Mouse (Mus musculus): ENCODE measurements at regions not wholly inside any gene's neighbourhood (a gene's known extent, or its start where the extent isn't known, plus 50 kb on each side); places are given as distances from the start of the nearest gene placed in this dataset.

- Histone ChIP-seq H3K4me1 (replicated peaks; ENCODE audit: control insufficient read depth, insufficient read depth, low read length) (no peaks in the 10 kb centered on the region), H3K36me3 (ENCODE audit: control insufficient read depth, insufficient read depth, low read length) (no peaks in the 10 kb centered on the region), H3K4me2 (replicated peaks; ENCODE audit: low read depth, low read length) (no peak overlapping the region), H3K9me3 (ENCODE audit: control insufficient read depth, low read length) (no peaks in the 10 kb centered on the region), H3K4me3 (ENCODE audit: low read depth, low read length) (no peak overlapping the region), H3K9ac (ENCODE audit: low read depth, low read length) (no peak overlapping the region), H3K27me3 (ENCODE audit: control insufficient read depth, insufficient read depth, low read length) (no peaks in the 10 kb centered on the region), H3K27ac (ENCODE audit: low read depth, low read length) (no peak overlapping the region)
- WGBS = 28% methylated on average over 1 of the region's 1 CpGs
- peak; percentile 38; the same call in 1 of the 2 replicates for ATAC-seq (ENCODE audit: low FRiP score)
- peak; percentile 3 for DNase-seq (ENCODE audit: low spot score)
Observed at GRCm38 (mm10) chr10:25677889-25678288, 141.8 kb upstream of the Smlr1 start.

GRCm38 (mm10) chr10:25675368-25675767, 139.3 kb upstream of the Smlr1 start:
- no peaks in the 10 kb centered on the region for H3K4me1 ChIP-seq (replicated peaks; ENCODE audit: control insufficient read depth, insufficient read depth, low read length)
- DNase-seq (ENCODE audit: low spot score) (no peak), ATAC-seq (ENCODE audit: low FRiP score) (no peak)
- H3K9ac ChIP-seq (ENCODE audit: low read depth, low read length) = no peak overlapping the region
- no peak overlapping the region for H3K4me2 ChIP-seq (replicated peaks; ENCODE audit: low read depth, low read length)
- no peak overlapping the region for H3K27ac ChIP-seq (ENCODE audit: low read depth, low read length)
- H3K4me3 ChIP-seq (ENCODE audit: low read depth, low read length) = no peak overlapping the region
- H3K27me3 ChIP-seq (ENCODE audit: control insufficient read depth, insufficient read depth, low read length) = no peaks in the 10 kb centered on the region
- no peaks in the 10 kb centered on the region for H3K9me3 ChIP-seq (ENCODE audit: control insufficient read depth, low read length)
- WGBS = 79% methylated on average over 10 of the region's 10 CpGs
- H3K36me3 ChIP-seq (ENCODE audit: control insufficient read depth, insufficient read depth, low read length) = no peaks in the 10 kb centered on the region

GRCm38 (mm10) chr10:25670061-25670460, 134.0 kb upstream of the Smlr1 start:
- Histone ChIP-seq H3K4me3 (ENCODE audit: low read depth, low read length) (no peak overlapping the region), H3K27me3 (ENCODE audit: control insufficient read depth, insufficient read depth, low read length) (no peaks in the 10 kb centered on the region), H3K9me3 (ENCODE audit: control insufficient read depth, low read length) (no peaks in the 10 kb centered on the region), H3K27ac (ENCODE audit: low read depth, low read length) (no peak overlapping the region), H3K36me3 (ENCODE audit: control insufficient read depth, insufficient read depth, low read length) (no peaks in the 10 kb centered on the region), H3K4me2 (replicated peaks; ENCODE audit: low read depth, low read length) (no peak overlapping the region), H3K4me1 (replicated peaks; ENCODE audit: control insufficient read depth, insufficient read depth, low read length) (no peaks in the 10 kb centered on the region), H3K9ac (ENCODE audit: low read depth, low read length) (no peak overlapping the region)
- ATAC-seq (ENCODE audit: low FRiP score) = no peak
- WGBS = 95% methylated on average over 1 of the region's 1 CpGs
- no peak for DNase-seq (ENCODE audit: low spot score)

GRCm38 (mm10) chr10:25652742-25653563, 116.9 kb upstream of the Smlr1 start:
- 81% methylated on average over 16 of the region's 16 CpGs for WGBS
- no peak overlapping the region for H3K27ac ChIP-seq (ENCODE audit: low read depth, low read length)
- H3K9ac ChIP-seq (ENCODE audit: low read depth, low read length) = no peak overlapping the region
- no peaks in the 10 kb centered on the region for H3K27me3 ChIP-seq (ENCODE audit: control insufficient read depth, insufficient read depth, low read length)
- no peak overlapping the region for H3K4me2 ChIP-seq (replicated peaks; ENCODE audit: low read depth, low read length)
- no peaks in the 10 kb centered on the region for H3K36me3 ChIP-seq (ENCODE audit: control insufficient read depth, insufficient read depth, low read length)
- H3K4me1 ChIP-seq (replicated peaks; ENCODE audit: control insufficient read depth, insufficient read depth, low read length) = no peaks in the 10 kb centered on the region
- H3K9me3 ChIP-seq (ENCODE audit: control insufficient read depth, low read length) = no peaks in the 10 kb centered on the region
- DNase-seq (ENCODE audit: low spot score) (no peak), ATAC-seq (ENCODE audit: low FRiP score) (no peak)
- no peak overlapping the region for H3K4me3 ChIP-seq (ENCODE audit: low read depth, low read length)

- 77% methylated on average over 1 of the region's 1 CpGs for WGBS
Observed at GRCm38 (mm10) chr10:25647740-25648139, 111.7 kb upstream of the Smlr1 start.

GRCm38 (mm10) chr10:25643518-25643993, 107.5 kb upstream of the Smlr1 start:
- no peak for DNase-seq (ENCODE audit: low spot score)
- no peaks in the 10 kb centered on the region for H3K4me1 ChIP-seq (replicated peaks; ENCODE audit: control insufficient read depth, insufficient read depth, low read length)

More at GRCm38 (mm10) chr10:25647740-25648139, 111.7 kb upstream of the Smlr1 start:
- no peaks in the 10 kb centered on the region for H3K9me3 ChIP-seq (ENCODE audit: control insufficient read depth, low read length)
- no peak overlapping the region for H3K27ac ChIP-seq (ENCODE audit: low read depth, low read length)
- no peak overlapping the region for H3K4me2 ChIP-seq (replicated peaks; ENCODE audit: low read depth, low read length)
- no peak overlapping the region for H3K9ac ChIP-seq (ENCODE audit: low read depth, low read length)
- no peaks in the 10 kb centered on the region for H3K36me3 ChIP-seq (ENCODE audit: control insufficient read depth, insufficient read depth, low read length)
- H3K27me3 ChIP-seq (ENCODE audit: control insufficient read depth, insufficient read depth, low read length) = no peaks in the 10 kb centered on the region
- H3K4me1 ChIP-seq (replicated peaks; ENCODE audit: control insufficient read depth, insufficient read depth, low read length) = no peaks in the 10 kb centered on the region
- DNase-seq (ENCODE audit: low spot score) (no peak), ATAC-seq (ENCODE audit: low FRiP score) (no peak)
- no peak overlapping the region for H3K4me3 ChIP-seq (ENCODE audit: low read depth, low read length)

GRCm38 (mm10) chr10:25642079-25642696, 106.1 kb upstream of the Smlr1 start:
- DNase-seq (ENCODE audit: low spot score) = no peak
- no peak overlapping the region for H3K27ac ChIP-seq (ENCODE audit: low read depth, low read length)
- no peak overlapping the region for H3K4me3 ChIP-seq (ENCODE audit: low read depth, low read length)
- no peak overlapping the region for H3K9ac ChIP-seq (ENCODE audit: low read depth, low read length)
- 91% methylated on average over 9 of the region's 9 CpGs for WGBS
- H3K27me3 ChIP-seq (ENCODE audit: control insufficient read depth, insufficient read depth, low read length) = no peaks in the 10 kb centered on the region
- no peak for ATAC-seq (ENCODE audit: low FRiP score)
- no peaks in the 10 kb centered on the region for H3K4me1 ChIP-seq (replicated peaks; ENCODE audit: control insufficient read depth, insufficient read depth, low read length)
- H3K36me3 ChIP-seq (ENCODE audit: control insufficient read depth, insufficient read depth, low read length) = no peaks in the 10 kb centered on the region
- no peaks in the 10 kb centered on the region for H3K9me3 ChIP-seq (ENCODE audit: control insufficient read depth, low read length)
- H3K4me2 ChIP-seq (replicated peaks; ENCODE audit: low read depth, low read length) = no peak overlapping the region

More at GRCm38 (mm10) chr10:25643518-25643993, 107.5 kb upstream of the Smlr1 start:
- Histone ChIP-seq H3K27me3 (ENCODE audit: control insufficient read depth, insufficient read depth, low read length) (no peaks in the 10 kb centered on the region), H3K9me3 (ENCODE audit: control insufficient read depth, low read length) (no peaks in the 10 kb centered on the region), H3K4me3 (ENCODE audit: low read depth, low read length) (no peak overlapping the region), H3K4me2 (replicated peaks; ENCODE audit: low read depth, low read length) (no peak overlapping the region), H3K9ac (ENCODE audit: low read depth, low read length) (no peak overlapping the region), H3K36me3 (ENCODE audit: control insufficient read depth, insufficient read depth, low read length) (no peaks in the 10 kb centered on the region), H3K27ac (ENCODE audit: low read depth, low read length) (no peak overlapping the region)
- WGBS = 67% methylated on average over 3 of the region's 3 CpGs
- no peak for ATAC-seq (ENCODE audit: low FRiP score)

GRCm38 (mm10) chr10:25633058-25633614, 97.1 kb upstream of the Smlr1 start:
- DNase-seq (ENCODE audit: low spot score) (no peak), ATAC-seq (ENCODE audit: low FRiP score) (no peak)
- H3K27ac ChIP-seq (ENCODE audit: low read depth, low read length) = no peak overlapping the region
- H3K4me2 ChIP-seq (replicated peaks; ENCODE audit: low read depth, low read length) = no peak overlapping the region
- H3K9me3 ChIP-seq (ENCODE audit: control insufficient read depth, low read length) = no peaks in the 10 kb centered on the region
- H3K4me3 ChIP-seq (ENCODE audit: low read depth, low read length) = no peak overlapping the region
- no peak overlapping the region for H3K9ac ChIP-seq (ENCODE audit: low read depth, low read length)
- no peaks in the 10 kb centered on the region for H3K36me3 ChIP-seq (ENCODE audit: control insufficient read depth, insufficient read depth, low read length)
- no peaks in the 10 kb centered on the region for H3K27me3 ChIP-seq (ENCODE audit: control insufficient read depth, insufficient read depth, low read length)
- no peaks in the 10 kb centered on the region for H3K4me1 ChIP-seq (replicated peaks; ENCODE audit: control insufficient read depth, insufficient read depth, low read length)
- 86% methylated on average over 4 of the region's 4 CpGs for WGBS
